Mouse (Mus musculus) forebrain, embryonic 15.5 days (tissue): ENCODE measurements around the gene Tgoln1. TPM values are rescaled to one million over a fixed set of nuclear protein-coding genes. Genes with fewer than 3 reads are reported as not detected.
A peak's percentile ranks its signal among the peaks of the same experiment; 100 is the strongest.

ENCODE experiments used
- ATAC-seq: fragments of 200-750 bp; cut with Nextera tagmentation; replicated peaks from 2 replicates; pipeline ENCODE4 v1.8.0; 2017; ENCODE audit warnings: mild to moderate bottlenecking, moderate TSS enrichment, moderate library complexity
- H3K27ac ChIP-seq: fragments of 300-500 bp; sonication (generic); replicated peaks from 2 replicates; pipeline ENCODE4 v1.5.1; 2015; ENCODE audit warnings: mild to moderate bottlenecking, inconsistent platforms
- H3K27me3 ChIP-seq: fragments of 300-500 bp; sonication (generic); 2 replicates; pipeline ENCODE4 v1.6.1; 2015; ENCODE audit warnings: inconsistent platforms
- H3K36me3 ChIP-seq: fragments of 300-500 bp; sonication (generic); 2 replicates; pipeline ENCODE4 v1.6.1; 2015; ENCODE audit warnings: mild to moderate bottlenecking, inconsistent platforms
- H3K4me1 ChIP-seq: fragments of 300-500 bp; sonication (generic); 2 replicates; pipeline ENCODE4 v1.6.1; 2015; ENCODE audit warnings: inconsistent platforms
- H3K4me2 ChIP-seq: fragments of 300-500 bp; sonication (generic); replicated peaks from 2 replicates; pipeline ENCODE4 v1.6.1; 2015; ENCODE audit warnings: mild to moderate bottlenecking, inconsistent platforms
- H3K4me3 ChIP-seq: fragments of 300-500 bp; sonication (generic); 2 replicates; pipeline ENCODE4 v1.5.1; 2015; ENCODE audit warnings: mild to moderate bottlenecking, inconsistent platforms
- H3K9ac ChIP-seq: fragments of 300-500 bp; sonication (generic); replicated peaks from 2 replicates; pipeline ENCODE4 v1.6.1; 2015; ENCODE audit warnings: mild to moderate bottlenecking, inconsistent platforms
- H3K9me3 ChIP-seq: fragments of 300-500 bp; sonication (generic); 2 replicates; pipeline ENCODE4 v1.6.1; 2016; ENCODE audit warnings: inconsistent platforms
- WGBS: fragments of 180-500 bp; shearing (Covaris S2); methylation state at CpG from one replicate; pipeline ENCODE4 v1.1.7; 2015; ENCODE audit warnings: mixed read lengths; 5-methylcytosine and 5-hydroxymethylcytosine counted together
- polyA plus RNA-seq: library from polyadenylated mRNA; unstranded; fragments of >200 nt; fragmentation: Nextera tagmentation; extraction: Ambion mirVana; gene quantifications from 2 replicates; pipeline ENCODE4 v1.2.1, GENCODE M21; 2015

The Tgoln1 gene
- polyA plus RNA-seq, 1 experiment from 2014 or later: 33.5 TPM

DNA sequence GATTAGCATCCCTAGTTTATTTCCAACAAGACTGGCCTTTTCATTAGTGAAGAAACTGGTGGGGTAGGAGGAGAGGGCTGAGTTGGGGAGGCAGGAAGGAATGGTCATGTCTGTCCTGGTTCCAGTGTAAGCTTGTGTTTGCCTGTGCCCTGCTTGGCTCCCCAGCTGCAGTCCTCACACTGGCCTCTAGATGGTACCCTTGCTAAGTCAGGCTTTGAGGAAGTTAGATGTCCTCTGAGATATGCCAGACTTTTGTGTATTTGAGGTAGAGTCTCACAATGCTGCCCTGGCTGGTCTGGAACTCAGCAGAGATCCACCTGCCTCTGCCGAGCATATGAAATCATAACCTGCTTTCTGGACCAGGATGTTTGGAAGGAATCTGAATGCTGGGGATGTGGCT is 15.1 kb downstream of the Tgoln1 start:
- Histone ChIP-seq H3K4me1 (peaks cover 19% of the 10 kb centered on the region), H3K27ac (no peak overlapping the region), H3K27me3 (no peaks in the 10 kb centered on the region), H3K4me2 (no peak overlapping the region), H3K4me3 (no peak overlapping the region), H3K9me3 (no peaks in the 10 kb centered on the region), H3K36me3 (peaks cover 17% of the 10 kb centered on the region), H3K9ac (no peak overlapping the region)
- ATAC-seq: no peak
- WGBS: 46% methylated on average over 1 of the region's 1 CpGs

DNA sequence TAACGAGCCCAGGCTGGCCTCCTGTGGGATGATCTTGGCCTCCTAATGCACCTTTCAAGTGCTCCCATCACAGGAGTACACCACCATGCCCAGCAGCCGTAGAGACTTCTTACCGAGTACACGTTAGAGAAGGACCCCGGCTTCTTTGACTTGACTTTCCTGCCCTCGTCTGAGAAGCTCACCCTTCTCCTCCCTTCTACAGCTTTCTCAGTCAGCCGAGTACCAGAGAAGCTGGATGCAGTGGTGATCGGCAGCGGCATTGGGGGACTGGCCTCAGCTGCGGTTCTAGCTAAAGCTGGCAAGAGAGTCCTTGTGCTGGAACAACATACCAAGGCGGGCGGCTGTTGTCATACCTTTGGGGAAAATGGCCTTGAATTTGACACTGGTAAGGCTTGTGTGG is 16.0 kb downstream of the Tgoln1 start:
- Histone ChIP-seq H3K36me3 (peaks cover 7% of the 10 kb centered on the region), H3K4me2 (no peak overlapping the region), H3K4me3 (no peak overlapping the region), H3K9me3 (no peaks in the 10 kb centered on the region), H3K27me3 (no peaks in the 10 kb centered on the region), H3K27ac (no peak overlapping the region), H3K4me1 (peaks cover 19% of the 10 kb centered on the region), H3K9ac (no peak overlapping the region)
- ATAC-seq: no peak
- WGBS: 83% methylated on average over 12 of the region's 12 CpGs

DNA sequence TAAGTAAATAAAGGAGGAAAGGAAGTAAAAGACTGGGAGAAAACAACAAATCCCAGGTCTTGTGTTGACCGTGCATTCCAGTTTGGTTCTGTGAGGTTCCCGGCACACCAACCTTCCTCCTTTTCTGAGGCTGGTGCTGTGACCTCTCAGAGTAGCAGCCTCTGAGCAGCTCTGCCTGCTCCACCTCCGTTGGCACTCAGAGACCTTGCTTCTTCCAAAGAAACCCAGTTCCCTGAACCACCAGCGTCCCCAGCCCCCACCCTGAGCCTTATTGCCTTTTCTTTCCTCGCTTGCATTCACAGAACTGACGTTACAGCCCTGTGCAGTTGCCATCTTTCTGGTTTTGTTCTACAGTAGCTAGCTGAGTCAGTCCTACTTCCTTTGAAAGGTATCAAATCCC is 16.6 kb downstream of the Tgoln1 start:
- 71% methylated on average over 6 of the region's 6 CpGs for WGBS

DNA sequence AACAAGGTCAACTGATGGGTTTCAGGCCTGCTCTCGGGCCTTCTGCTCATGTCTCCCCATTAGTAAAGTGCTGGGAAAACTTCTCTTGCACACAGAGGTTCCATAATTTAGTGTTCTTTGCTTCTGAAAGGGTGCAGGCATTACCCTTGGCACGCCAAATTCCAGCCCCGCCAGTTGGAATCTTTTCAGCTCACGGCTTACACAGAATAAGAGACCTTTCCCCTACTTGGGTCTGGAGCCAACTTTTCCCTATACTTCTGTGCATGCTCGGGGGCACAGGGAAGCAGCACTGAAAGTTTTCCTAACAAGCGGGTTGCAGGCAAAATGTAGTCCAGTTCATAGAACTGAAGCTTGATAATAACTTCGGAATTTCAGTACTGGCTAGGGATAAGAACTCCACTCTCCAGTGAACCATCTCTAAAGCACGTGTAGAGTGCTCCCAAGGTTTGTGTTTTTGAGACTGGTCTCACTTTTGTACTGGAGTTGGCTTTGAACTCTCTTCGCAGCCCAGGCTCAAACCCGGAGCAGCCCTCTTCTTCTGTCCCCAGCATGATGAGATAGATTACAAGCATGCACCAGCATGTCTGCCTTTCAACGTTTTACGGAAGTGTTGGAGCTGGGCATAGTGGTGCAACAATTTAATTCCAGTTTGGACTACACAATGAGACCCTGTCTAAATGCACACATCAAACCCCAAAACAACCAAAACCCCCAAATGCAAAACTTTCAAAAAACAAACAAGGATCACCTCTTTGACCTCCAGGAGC is 17.8 kb downstream of the Tgoln1 start:
- Histone ChIP-seq H3K27me3 (no peaks in the 10 kb centered on the region), H3K9me3 (no peaks in the 10 kb centered on the region), H3K4me3 (peak overlapping the region; percentile 74), H3K4me2 (peak overlapping the region; percentile 83), H3K36me3 (no peaks in the 10 kb centered on the region), H3K9ac (peak overlapping the region; percentile 76), H3K27ac (peak overlapping the region; percentile 69), H3K4me1 (peaks cover 19% of the 10 kb centered on the region)
- peak; percentile 0; the same call in 1 of the 2 replicates for ATAC-seq
- WGBS: 36% methylated on average over 12 of the region's 12 CpGs

More for the DNA sequence above, 16.6 kb downstream of the Tgoln1 start:
- Histone ChIP-seq H3K9ac (no peak overlapping the region), H3K4me3 (no peak overlapping the region), H3K4me2 (no peak overlapping the region), H3K27me3 (no peaks in the 10 kb centered on the region), H3K36me3 (peaks cover 2% of the 10 kb centered on the region; the same call in 1 of the 2 replicates), H3K9me3 (no peaks in the 10 kb centered on the region), H3K27ac (no peak overlapping the region), H3K4me1 (peaks cover 19% of the 10 kb centered on the region)
- no peak for ATAC-seq

DNA sequence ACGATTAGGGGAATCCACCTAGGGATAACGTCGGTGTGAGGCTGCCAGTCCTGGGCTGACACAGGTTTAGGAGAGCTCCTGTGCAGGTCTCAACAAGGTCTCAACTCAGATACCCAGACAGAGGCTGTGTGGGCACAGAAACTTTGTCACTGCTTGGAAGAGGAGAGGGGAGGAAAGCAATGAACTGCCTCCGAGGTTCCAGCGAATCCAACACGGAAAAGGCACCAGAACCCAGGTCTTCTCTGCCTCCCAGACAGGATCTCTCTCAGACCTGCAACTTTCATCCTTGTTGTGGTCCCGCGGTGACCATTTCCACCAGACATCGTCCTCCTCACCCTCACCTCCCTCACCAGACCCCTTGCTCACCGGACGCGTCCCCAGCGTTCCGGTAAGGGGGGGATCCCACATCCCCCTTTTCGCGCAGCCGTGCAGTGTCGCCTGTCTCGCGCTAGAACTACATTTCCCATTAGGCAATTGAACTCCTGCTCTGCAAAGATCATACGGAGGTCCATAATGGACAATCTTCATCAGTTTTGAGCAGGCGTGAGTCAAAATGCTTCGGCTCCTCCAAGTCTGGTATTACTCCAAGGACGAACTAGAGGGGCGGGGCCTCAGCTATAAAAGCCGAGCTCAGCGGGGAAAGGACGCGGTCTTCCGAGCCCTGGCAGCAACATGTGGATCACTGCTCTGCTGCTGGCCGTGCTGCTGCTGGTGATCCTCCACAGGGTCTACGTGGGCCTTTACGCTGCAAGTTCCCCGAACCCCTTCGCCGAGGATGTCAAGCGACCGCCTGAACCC is 18.6 kb downstream of the Tgoln1 start, which contains the start of the genes Elmod3 and Retsat:
Gene Elmod3 (minus strand): TSS at position 458 of the 798 bp plus-strand sequence.
Gene Retsat (plus strand): TSS at position 520 of the 798 bp plus-strand sequence.
- under 1% methylated on average over 38 of the region's 38 CpGs for WGBS
- Histone ChIP-seq H3K4me3 (peak within 1 kb of the TSS; percentile 74), H3K36me3 (no peaks in the 10 kb centered on the region), H3K27me3 (no peaks in the 10 kb centered on the region), H3K4me1 (peaks cover 19% of the 10 kb centered on the region), H3K27ac (peak within 1 kb of the TSS; percentile 69), H3K9ac (peak within 1 kb of the TSS; percentile 76), H3K4me2 (peak within 1 kb of the TSS; percentile 83), H3K9me3 (no peaks in the 10 kb centered on the region)
- ATAC-seq: peak; percentile 94

DNA sequence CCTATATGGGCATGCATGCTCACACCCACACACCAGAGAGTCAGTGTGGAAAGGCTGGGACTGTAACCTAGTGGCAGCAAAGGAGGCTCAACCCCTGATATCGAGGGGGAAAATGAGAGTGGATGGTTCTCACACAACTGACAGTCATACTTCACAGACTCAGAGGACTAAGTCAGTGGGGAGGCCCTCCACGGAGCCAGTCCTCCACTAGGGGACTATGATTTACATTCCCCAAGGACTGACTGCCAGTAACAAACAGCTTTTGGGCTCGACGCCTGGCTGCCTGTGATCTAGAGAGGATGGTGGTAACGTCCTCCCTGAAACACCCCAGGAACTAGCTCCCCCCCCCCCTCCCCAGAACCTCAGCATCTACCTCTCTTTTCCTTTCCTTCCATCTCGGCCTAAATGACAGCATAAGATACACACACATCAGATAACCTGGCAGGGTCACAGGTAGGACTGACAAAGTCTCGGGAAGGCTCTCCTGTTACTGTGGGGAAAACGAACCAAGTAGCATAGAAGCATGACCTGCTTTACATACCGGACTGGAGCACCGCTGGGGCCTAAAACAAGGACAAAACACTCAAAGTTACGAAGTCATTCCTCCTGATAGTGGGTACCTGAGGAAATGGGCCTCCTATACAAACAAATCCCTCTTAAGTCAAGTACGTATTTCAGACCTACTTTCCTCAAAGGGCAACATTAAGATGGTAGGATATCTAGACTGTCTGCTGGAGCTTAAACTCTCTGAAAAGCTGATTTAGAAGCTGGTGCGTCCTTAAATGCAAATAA is 19.5 kb downstream of the Tgoln1 start:
- no peak for ATAC-seq
- Histone ChIP-seq H3K27me3 (no peaks in the 10 kb centered on the region), H3K4me3 (peak overlapping the region; percentile 74), H3K4me1 (peaks cover 19% of the 10 kb centered on the region), H3K9me3 (no peaks in the 10 kb centered on the region), H3K36me3 (no peaks in the 10 kb centered on the region), H3K27ac (no peak overlapping the region), H3K4me2 (peak overlapping the region; percentile 83), H3K9ac (peak overlapping the region; percentile 76)
- 52% methylated on average over 13 of the region's 13 CpGs for WGBS

DNA sequence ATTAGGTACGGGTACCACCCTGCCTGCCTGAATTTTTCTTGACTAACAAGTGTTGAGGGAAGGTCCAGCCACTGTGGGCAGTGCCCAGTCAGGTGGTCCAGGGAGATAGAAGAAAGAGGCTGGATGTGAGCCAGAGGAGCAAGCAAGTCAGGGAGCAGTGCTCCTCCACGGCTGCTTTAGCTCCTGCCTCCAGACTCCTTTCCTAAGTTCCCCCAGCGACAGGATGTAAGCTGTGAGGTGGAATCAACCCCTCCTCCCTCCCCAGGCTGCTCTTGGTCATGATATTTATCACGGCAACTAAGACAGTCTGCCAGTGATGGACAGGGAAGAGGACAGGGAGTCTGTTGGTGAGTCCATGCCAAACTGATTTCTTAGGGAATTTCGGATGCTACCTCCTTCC is 22.9 kb downstream of the Tgoln1 start:
- WGBS: 63% methylated on average over 5 of the region's 5 CpGs
- Histone ChIP-seq H3K9me3 (no peaks in the 10 kb centered on the region), H3K27ac (no peak overlapping the region), H3K4me3 (no peak overlapping the region), H3K9ac (no peak overlapping the region), H3K27me3 (no peaks in the 10 kb centered on the region), H3K4me2 (no peak overlapping the region), H3K36me3 (no peaks in the 10 kb centered on the region), H3K4me1 (peaks cover 16% of the 10 kb centered on the region)
- ATAC-seq: no peak

DNA sequence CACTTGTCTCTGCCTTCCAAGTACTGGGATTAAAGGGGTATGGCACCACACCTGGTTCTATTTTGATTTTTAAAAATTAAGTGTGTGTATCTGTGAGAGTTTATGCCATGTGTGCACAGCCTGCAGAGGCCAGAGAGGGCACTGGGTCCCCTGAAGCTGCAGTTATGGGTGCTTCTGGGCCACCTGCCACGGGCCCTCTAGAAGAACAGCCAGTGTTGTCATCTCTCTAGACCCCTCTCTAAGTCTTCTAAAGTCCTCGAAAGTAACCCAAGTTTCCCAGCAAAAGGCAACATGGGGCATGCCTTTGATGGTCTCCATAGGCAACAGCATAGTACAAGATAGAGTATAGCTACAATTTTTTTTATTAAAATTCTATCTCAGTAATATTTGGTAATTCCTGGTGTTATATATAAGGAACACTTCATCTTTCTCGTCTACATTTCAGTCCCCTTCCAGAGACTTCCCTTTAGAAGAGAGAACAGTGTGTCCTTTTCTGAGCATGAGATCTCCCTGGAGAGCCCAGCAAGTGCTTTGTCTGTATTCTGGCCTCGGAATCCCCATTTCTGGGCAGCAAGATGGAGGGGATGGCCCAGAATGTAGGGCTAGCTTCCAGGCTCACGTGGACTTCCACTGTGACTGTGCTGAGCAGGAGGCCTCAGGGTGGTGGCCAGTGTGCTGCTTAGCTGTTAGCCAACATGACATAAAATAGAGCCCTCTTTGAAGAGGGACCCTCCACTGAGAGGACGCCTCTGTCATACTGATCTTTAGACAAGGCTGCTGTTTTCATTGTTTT is 23.6 kb downstream of the Tgoln1 start:
- no peaks in the 10 kb centered on the region for H3K27me3 ChIP-seq
- ATAC-seq: no peak
- 80% methylated on average over 6 of the region's 6 CpGs for WGBS
- peaks cover 12% of the 10 kb centered on the region for H3K4me1 ChIP-seq
- no peak overlapping the region for H3K4me2 ChIP-seq
- H3K36me3 ChIP-seq: no peaks in the 10 kb centered on the region
- H3K4me3 ChIP-seq: no peak overlapping the region
- H3K9me3 ChIP-seq: no peaks in the 10 kb centered on the region
- H3K9ac ChIP-seq: no peak overlapping the region
- no peak overlapping the region for H3K27ac ChIP-seq

DNA sequence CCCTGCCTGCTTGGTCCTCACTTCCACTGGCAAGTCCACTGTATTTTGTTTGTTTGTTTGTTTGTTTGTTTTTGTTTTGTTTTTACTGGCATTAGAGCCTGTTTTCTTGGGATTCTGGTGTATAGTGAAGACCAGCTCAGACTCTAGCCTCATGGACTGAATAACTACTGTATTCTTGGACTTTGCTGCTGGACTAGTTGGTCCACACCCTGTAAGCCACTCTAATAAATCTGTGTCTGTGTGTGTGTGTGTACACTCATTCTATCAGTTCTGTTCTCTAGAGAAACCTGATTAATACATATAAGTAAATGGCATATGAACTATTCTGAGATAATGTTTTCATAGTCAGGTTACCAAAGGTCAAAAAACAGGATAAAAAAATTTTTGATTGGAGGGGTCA is 26.7 kb downstream of the Tgoln1 start:
- Histone ChIP-seq H3K27ac (no peak overlapping the region), H3K9me3 (no peaks in the 10 kb centered on the region), H3K27me3 (no peaks in the 10 kb centered on the region), H3K9ac (no peak overlapping the region), H3K4me2 (no peak overlapping the region), H3K36me3 (0 out of 2 replicates have a peak, but pooled peaks cover 3% of the 10 kb centered on the region), H3K4me3 (no peak overlapping the region), H3K4me1 (no peaks in the 10 kb centered on the region)
- no peak for ATAC-seq

DNA sequence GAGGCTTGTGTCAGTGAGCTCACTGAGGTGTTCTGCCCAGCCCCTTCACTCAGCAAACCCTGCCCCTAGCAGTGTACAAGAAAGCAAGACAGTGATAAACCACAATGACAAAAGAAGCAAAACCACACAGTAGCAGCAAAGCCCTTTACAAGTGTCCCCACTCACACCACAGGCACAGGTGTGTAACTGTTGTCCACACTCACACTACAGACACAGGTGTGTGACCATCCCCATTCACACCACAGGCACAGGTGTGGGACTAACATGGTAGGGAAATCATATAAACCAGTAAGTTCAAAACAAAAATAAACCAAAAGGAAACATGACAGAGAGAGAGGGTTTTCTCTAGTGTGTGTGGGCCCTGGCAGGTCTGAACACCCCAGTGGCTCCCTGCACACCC is 28.5 kb downstream of the Tgoln1 start:
- no peaks in the 10 kb centered on the region for H3K4me1 ChIP-seq
- H3K36me3 ChIP-seq: 0 out of 2 replicates have a peak, but pooled peaks cover 3% of the 10 kb centered on the region
- H3K9me3 ChIP-seq: no peaks in the 10 kb centered on the region
- H3K4me3 ChIP-seq: no peak overlapping the region
- no peak overlapping the region for H3K9ac ChIP-seq
- H3K27ac ChIP-seq: no peak overlapping the region
- no peak for ATAC-seq
- H3K27me3 ChIP-seq: no peaks in the 10 kb centered on the region
- no peak overlapping the region for H3K4me2 ChIP-seq

DNA sequence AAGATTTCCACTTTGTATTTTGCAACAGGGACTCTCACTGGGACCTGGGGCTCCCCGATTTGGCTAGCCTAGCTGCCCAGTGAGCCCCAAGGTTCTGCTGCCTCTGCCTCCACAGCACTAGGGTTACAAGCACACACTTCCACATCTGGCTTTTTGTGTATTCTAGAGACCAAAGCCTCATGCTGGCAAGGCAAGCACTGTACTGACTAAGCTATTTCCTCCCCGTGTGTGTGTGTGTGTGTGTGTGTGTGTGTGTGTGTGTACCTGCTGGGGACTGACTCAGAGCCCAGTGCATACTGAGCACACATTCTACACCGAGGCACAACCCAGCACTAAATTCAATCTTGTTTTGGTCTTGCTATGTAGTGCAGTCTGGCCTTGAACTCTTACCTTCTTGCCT is 30.1 kb downstream of the Tgoln1 start:
- no peaks in the 10 kb centered on the region for H3K27me3 ChIP-seq
- ATAC-seq: no peak
- H3K9me3 ChIP-seq: no peaks in the 10 kb centered on the region
- no peak overlapping the region for H3K4me2 ChIP-seq
- H3K36me3 ChIP-seq: 0 out of 2 replicates have a peak, but pooled peaks cover 3% of the 10 kb centered on the region
- H3K27ac ChIP-seq: no peak overlapping the region
- H3K9ac ChIP-seq: no peak overlapping the region
- H3K4me1 ChIP-seq: no peaks in the 10 kb centered on the region
- no peak overlapping the region for H3K4me3 ChIP-seq
- WGBS: 80% methylated on average over 3 of the region's 3 CpGs
